Mouse (Mus musculus) heart, postnatal 14 days (tissue): ENCODE measurements around the gene Elf1. TPM values are rescaled to one million over a fixed set of nuclear protein-coding genes. Genes with fewer than 3 reads are reported as not detected.

Source experiments
- DNase-seq, 2 experiments: peaks; one replicate each; pipeline ENCODE4 v3.0.0; 2021 to 2022
- intact Hi-C: fragments of 180-260 bp; cut with DNase I; formaldehyde crosslinking; loops from one replicate; pipeline ENCODE4 v1.15.1; 2025
- total RNA-seq, 2 experiments: library from RNA; stranded (reverse); gene quantifications; 2 replicates each; pipeline ENCODE4 v1.2.3; 2021

Elf1 gene
- total RNA-seq, 2 experiments from 2014 or later, result 20.8 to 21.5 TPM

- intact Hi-C loops, result no loop called here
- peak; percentile 33 to 45 for DNase-seq
Observed at GRCm38 (mm10) chr14:79549343-79549742, 68.3 kb downstream of the Elf1 start.

DNA sequence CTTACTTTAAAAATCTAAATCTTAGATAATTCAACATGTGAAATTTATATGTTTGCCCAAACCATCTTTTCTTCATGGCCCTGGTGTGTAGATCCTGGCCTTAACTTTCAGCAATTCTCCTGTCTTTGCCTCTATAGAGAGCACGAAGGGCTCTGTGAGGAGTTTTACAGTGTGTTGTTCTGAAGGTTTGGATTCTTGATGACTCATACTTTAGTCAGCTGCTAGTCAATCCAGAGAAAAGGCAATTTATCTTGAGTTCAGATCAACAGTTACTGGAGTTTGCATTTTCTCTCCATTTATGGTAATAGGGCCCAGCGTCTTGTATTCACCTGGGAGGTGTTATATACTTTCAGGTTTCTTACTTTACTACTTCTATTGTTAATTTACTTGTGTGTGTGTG, 70.9 kb downstream of the Elf1 start:
- intact Hi-C loops, result no loop called here
- no peak for DNase-seq

DNA sequence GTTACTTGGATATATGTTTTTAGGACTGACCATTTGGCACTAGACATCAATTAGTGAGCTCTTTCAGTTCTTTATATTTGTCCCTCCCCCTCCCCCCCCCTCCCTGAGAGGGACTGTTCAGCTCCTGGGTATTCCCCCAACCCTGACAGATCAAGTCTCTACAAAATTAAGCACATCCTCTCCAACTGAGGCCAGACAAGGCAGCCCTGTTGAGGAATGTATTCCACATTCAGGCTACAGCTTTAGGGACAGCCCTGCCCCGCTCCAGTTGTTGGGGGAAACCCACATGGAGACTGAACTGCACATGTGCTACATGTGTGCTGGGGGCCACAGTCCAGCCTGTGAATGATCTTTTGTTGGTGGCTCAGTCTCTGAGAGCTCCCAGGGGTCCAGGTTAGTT, 71.9 kb downstream of the Elf1 start:
- DNase-seq, result no peak
- intact Hi-C loops, result no loop called here

GRCm38 (mm10) chr14:79557796-79558195, 76.8 kb downstream of the Elf1 start:
- intact Hi-C loops, result no loop called here
- no peak for DNase-seq

- peak; percentile 61 to 74 for DNase-seq
- intact Hi-C loops, result loop anchor here (2.0 to 10.0 kb wide), 3 partner anchors 50 to 168 kb away; partner anchors contain the start of genes Elf1, Mtrf1, Naa16 and Wbp4
Observed at GRCm38 (mm10) chr14:79562745-79563144, 81.8 kb downstream of the Elf1 start.

- DNase-seq, result no peak
- intact Hi-C loops, result loop anchor here (5.0 to 10.0 kb wide), 2 partner anchors 52 to 170 kb away; partner anchors contain the start of genes Mtrf1 and Naa16
Observed at GRCm38 (mm10) chr14:79564784-79565183, 83.8 kb downstream of the Elf1 start.

DNA sequence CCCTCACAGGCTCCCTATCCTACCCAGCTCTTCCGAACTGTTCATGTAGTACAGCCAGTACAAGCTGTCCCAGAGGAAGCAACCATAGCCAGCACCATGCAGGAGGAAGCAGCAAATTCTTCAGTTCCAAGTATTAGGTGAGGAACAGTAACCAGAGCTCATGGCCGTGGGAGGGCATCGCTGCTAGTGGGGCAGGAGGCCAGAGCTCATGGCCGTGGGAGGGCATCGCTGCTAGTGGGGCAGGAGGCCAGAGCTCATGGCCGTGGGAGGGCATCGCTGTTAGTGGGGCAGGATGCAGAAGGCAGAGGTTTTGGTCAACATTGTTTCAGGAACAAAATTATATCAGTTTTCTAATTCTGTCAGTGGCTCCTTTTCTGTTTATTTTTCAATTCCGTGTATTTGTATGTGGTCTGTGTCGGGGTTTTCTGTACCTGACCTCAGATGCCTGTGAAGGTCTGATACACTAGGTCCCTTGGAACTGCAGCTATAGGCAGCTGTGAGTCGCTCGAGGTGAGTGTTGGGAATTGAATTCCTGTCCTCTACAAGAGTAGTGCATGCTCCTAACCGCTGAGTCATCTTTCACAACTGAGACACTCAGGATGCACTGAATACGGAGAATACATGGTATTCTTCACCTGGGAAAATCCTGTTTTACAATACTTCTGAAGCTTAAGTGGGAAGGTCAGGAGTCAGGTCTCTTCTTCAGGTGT, 92.6 kb downstream of the Elf1 start:
- intact Hi-C loops, result no loop called here
- DNase-seq, result no peak

DNA sequence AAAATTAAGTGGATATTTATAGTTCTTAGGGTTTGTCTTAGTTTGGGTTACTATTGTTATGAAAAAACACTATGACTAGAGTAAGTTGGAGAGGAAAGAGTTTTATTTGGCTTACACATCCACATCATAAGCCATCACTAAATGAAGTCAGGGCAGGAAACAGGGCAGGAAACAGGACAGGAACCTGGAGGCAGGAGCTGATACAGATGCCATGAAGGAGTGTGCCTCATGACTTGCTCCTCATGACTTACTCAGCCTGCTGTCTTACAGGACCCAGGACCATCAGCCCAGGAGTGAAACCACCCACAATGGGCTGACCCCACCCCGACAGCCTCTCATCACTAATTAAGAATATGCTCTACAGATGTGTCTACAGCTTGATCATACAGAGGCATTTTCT, 93.4 kb downstream of the Elf1 start:
- intact Hi-C loops, result no loop called here

DNA sequence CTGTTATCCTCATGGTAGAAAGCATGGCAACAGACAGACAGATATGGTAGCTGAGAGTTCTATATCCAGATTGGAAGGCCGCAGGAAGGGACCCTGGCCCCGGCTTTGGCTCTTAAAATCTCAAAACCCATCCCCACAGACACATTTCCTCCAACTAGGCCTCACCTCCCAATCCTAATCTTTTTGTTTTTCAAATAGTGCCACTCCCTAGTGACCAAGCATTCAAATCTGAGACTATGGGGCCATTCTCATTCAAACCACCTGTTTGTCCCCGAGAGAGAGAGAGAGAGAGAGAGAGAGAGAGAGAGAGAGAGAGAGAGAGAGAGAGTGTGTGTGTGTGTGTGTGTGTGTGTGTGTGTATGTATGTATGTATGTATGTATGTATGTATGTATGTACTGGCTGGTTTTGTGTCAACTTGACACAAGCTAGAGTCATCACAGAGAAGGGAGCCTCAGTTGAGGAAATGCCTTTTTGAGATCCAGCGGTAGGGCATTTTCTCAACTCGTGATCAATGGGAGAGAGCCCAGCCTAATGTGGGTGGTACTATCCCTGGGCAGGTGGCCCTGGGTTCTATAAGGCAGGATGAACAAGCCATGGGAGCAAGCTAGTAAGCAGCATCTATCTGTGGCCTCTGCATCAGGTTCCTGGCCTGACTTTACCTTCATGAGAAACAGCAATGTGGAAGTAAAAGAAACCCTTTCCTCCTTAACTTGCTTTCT, 102.7 kb downstream of the Elf1 start:
- no peak for DNase-seq
- intact Hi-C loops, result no loop called here

More for the DNA sequence above, 93.4 kb downstream of the Elf1 start:
- DNase-seq, result no peak

GRCm38 (mm10) chr14:79586499-79587138, 105.6 kb downstream of the Elf1 start:
- DNase-seq, result no peak
- intact Hi-C loops, result no loop called here

GRCm38 (mm10) chr14:79587139-79587851, 106.3 kb downstream of the Elf1 start, which contains the start of gene Sugt1:
Gene Sugt1 (plus strand): TSS chr14:79587691.
- intact Hi-C loops, result no loop called here
- peak; percentile 95 to 96 for DNase-seq

GRCm38 (mm10) chr14:79587852-79588229, 106.8 kb downstream of the Elf1 start:
- DNase-seq, result no peak

DNA sequence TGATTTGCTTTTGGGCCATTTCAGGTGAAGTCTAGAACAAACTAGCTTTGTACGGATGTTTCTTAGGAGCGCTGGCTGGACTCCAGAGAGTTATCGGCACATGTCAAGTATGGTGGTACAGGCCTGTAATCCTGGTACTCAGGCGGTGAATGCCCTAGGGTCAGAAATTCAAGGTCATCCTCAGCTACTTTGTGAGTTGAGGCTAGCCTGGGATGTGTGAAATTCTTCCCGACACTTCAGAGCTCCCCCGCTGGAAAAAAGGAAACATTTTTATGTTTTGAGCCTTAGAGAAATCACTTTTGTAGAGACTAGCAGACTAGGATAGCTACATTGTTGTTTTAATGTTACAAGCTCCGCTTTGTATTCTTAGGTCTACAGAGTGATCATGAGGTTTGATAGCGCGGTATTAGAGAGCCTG, 107.5 kb downstream of the Elf1 start:
- intact Hi-C loops, result no loop called here
- DNase-seq, result peak in 1 of 2 experiments; percentile 7

More at GRCm38 (mm10) chr14:79587852-79588229, 106.8 kb downstream of the Elf1 start:
- intact Hi-C loops, result no loop called here

DNA sequence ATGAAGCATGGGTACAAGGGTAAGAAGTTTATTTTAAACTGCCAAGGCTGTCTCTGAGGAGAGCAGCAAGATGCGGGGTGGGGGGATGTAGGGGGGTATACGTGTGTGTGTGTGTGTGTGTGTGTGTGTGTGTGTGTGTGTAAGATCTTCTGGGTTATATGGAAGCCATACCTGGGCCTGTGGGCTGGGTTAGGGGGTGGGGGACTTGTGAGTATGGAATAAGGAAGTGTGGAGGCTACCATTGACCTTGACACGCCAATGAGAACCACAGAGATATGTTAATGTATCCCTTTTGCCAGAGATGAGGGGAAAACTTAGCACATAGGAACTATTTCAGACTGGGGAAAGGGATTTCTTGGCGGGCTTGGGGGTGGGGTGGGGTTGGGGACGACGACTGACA, 108.4 kb downstream of the Elf1 start:
- no peak for DNase-seq
- intact Hi-C loops, result no loop called here

DNA sequence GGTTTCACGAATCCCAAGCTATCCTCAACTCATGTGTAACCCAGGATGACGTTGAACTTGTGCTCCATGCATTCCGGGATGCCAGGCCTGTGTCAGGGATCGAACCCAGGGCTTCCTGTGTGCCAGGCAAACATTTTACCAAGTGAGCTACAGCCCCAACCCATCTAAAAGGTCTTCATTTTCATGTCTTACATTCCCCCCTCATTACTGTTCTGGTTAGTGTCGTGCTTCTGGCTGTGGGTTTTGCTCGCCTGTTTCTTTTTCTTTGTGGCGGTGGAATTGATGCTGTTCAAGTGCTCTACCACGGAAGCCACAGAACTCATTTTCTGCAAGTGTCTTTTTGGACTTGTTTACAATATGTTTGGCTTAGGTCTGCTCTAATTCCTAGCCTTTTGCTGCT, 109.9 kb downstream of the Elf1 start:
- no peak for DNase-seq
- intact Hi-C loops, result no loop called here

DNA sequence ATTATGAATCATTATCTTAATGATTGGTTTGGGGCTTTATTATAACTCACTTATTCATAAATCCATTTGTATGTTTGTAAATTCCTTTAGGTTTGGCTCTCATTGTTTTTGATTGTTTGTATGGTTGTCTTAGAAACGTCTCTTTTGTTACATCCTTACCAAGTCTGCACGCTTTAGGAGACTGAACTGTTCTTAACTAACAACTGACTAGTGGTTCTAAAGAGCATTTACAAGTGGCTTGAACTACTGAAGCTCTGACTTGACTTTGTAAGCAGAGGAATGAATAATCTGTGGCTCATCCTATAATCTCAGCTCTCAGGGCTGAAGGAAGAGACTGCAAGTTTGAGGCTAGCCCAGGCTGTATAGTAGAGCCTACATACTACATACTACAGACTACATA, 110.6 kb downstream of the Elf1 start:
- intact Hi-C loops, result no loop called here
- no peak for DNase-seq

GRCm38 (mm10) chr14:79594069-79594468, 113.1 kb downstream of the Elf1 start:
- no peak for DNase-seq
- intact Hi-C loops, result no loop called here

GRCm38 (mm10) chr14:79596602-79597001, 115.6 kb downstream of the Elf1 start:
- no peak for DNase-seq
- intact Hi-C loops, result no loop called here

- intact Hi-C loops, result no loop called here
- peak in 1 of 2 experiments; percentile 14 for DNase-seq
Observed at GRCm38 (mm10) chr14:79605881-79606280, 124.9 kb downstream of the Elf1 start.

DNA sequence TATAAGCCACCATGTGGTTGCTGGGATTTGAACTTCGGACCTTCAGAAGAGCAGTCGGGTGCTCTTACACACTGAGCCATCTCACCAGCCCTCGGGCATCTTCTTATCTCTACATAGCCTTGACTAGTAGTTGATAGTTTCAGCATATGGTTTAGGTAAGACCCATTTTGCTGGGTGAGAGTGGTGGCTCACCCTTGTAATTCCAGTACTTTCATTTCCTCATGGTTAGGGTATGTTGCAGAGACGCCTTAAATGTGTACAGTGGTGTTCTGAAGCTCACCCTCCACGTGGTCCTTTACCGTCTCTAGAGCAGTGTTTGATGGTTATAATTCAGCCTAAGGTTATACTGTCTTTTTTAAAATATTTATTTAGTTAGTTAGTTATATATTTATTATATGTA, 125.4 kb downstream of the Elf1 start:
- intact Hi-C loops, result no loop called here
- no peak for DNase-seq

- intact Hi-C loops, result no loop called here
Observed at GRCm38 (mm10) chr14:79606867-79607266, 125.9 kb downstream of the Elf1 start.

More at GRCm38 (mm10) chr14:79606867-79607266, 125.9 kb downstream of the Elf1 start:
- no peak for DNase-seq
